Mouse (Mus musculus): ENCODE measurements at regions not wholly inside any gene's neighbourhood (a gene's known extent, or its start where the extent isn't known, plus 50 kb on each side); places are given as distances from the start of the nearest gene placed in this dataset.

GRCm38 (mm10) chr4:131206886-131207200, 262.7 kb downstream of the Matn1 start:
- no peak overlapping the region for H3K4me3 ChIP-seq (ENCODE audit: low read depth, low read length)
- H3K9me3 ChIP-seq (ENCODE audit: low read length): no peaks in the 10 kb centered on the region
- no peaks in the 10 kb centered on the region for H3K36me3 ChIP-seq (ENCODE audit: insufficient read depth)
- H3K4me2 ChIP-seq (ENCODE audit: low read depth): no peak overlapping the region
- no peak overlapping the region for H3K27ac ChIP-seq (ENCODE audit: low read depth, low read length)
- no peak overlapping the region for H3K9ac ChIP-seq
- H3K27me3 ChIP-seq (ENCODE audit: insufficient read depth, low read length): no peaks in the 10 kb centered on the region
- TF ChIP-seq CTCF (IDR thresholded peaks at IDR 0.05; ENCODE audit: low read depth): no peak
- H3K4me1 ChIP-seq (ENCODE audit: insufficient read depth): no peaks in the 10 kb centered on the region; the same call in 1 of the 2 replicates
- 28% methylated on average over 4 of the region's 4 CpGs for WGBS
- ATAC-seq (peak; percentile 66), DNase-seq (peak; percentile 60)

- TF ChIP-seq CTCF (IDR thresholded peaks at IDR 0.05; ENCODE audit: low read depth): no peak
- 27% methylated on average over 2 of the region's 2 CpGs for WGBS
- Histone ChIP-seq H3K4me2 (ENCODE audit: low read depth) (no peak overlapping the region), H3K27ac (ENCODE audit: low read depth, low read length) (no peak overlapping the region), H3K9ac (no peak overlapping the region), H3K9me3 (ENCODE audit: low read length) (no peaks in the 10 kb centered on the region), H3K4me3 (ENCODE audit: low read depth, low read length) (no peak overlapping the region), H3K4me1 (ENCODE audit: insufficient read depth) (no peaks in the 10 kb centered on the region; the same call in 1 of the 2 replicates), H3K36me3 (ENCODE audit: insufficient read depth) (no peaks in the 10 kb centered on the region), H3K27me3 (ENCODE audit: insufficient read depth, low read length) (no peaks in the 10 kb centered on the region)
- no peak for ATAC-seq
- no peak for DNase-seq
These were observed 263.1 kb downstream of the Matn1 start for GRCm38 (mm10) chr4:131207249-131207648.

GRCm38 (mm10) chr4:131208166-131208565, 264.0 kb downstream of the Matn1 start:
- no peak for DNase-seq
- H3K4me2 ChIP-seq (ENCODE audit: low read depth): no peak overlapping the region
- H3K9me3 ChIP-seq (ENCODE audit: low read length): no peaks in the 10 kb centered on the region
- ATAC-seq: no peak
- no peaks in the 10 kb centered on the region for H3K36me3 ChIP-seq (ENCODE audit: insufficient read depth)
- no peak for TF ChIP-seq CTCF (IDR thresholded peaks at IDR 0.05; ENCODE audit: low read depth)
- H3K9ac ChIP-seq: no peak overlapping the region
- 66% methylated on average over 9 of the region's 9 CpGs for WGBS
- no peaks in the 10 kb centered on the region for H3K27me3 ChIP-seq (ENCODE audit: insufficient read depth, low read length)
- no peaks in the 10 kb centered on the region; the same call in 1 of the 2 replicates for H3K4me1 ChIP-seq (ENCODE audit: insufficient read depth)
- H3K4me3 ChIP-seq (ENCODE audit: low read depth, low read length): no peak overlapping the region
- H3K27ac ChIP-seq (ENCODE audit: low read depth, low read length): no peak overlapping the region

GRCm38 (mm10) chr4:131208637-131209036, 264.5 kb downstream of the Matn1 start:
- TF ChIP-seq CTCF (IDR thresholded peaks at IDR 0.05; ENCODE audit: low read depth): no peak
- 72% methylated on average over 6 of the region's 6 CpGs for WGBS
- Histone ChIP-seq H3K4me3 (ENCODE audit: low read depth, low read length) (no peak overlapping the region), H3K4me2 (ENCODE audit: low read depth) (no peak overlapping the region), H3K9ac (no peak overlapping the region), H3K27me3 (ENCODE audit: insufficient read depth, low read length) (no peaks in the 10 kb centered on the region), H3K27ac (ENCODE audit: low read depth, low read length) (no peak overlapping the region), H3K9me3 (ENCODE audit: low read length) (no peaks in the 10 kb centered on the region), H3K4me1 (ENCODE audit: insufficient read depth) (no peaks in the 10 kb centered on the region; the same call in 1 of the 2 replicates), H3K36me3 (ENCODE audit: insufficient read depth) (no peaks in the 10 kb centered on the region)
- no peak for ATAC-seq
- DNase-seq: no peak

GRCm38 (mm10) chr4:131212711-131213110, 268.5 kb downstream of the Matn1 start:
- 64% methylated on average over 4 of the region's 4 CpGs for WGBS
- Histone ChIP-seq H3K4me2 (ENCODE audit: low read depth) (no peak overlapping the region), H3K9ac (no peak overlapping the region), H3K4me1 (ENCODE audit: insufficient read depth) (no peaks in the 10 kb centered on the region), H3K4me3 (ENCODE audit: low read depth, low read length) (no peak overlapping the region), H3K36me3 (ENCODE audit: insufficient read depth) (no peaks in the 10 kb centered on the region), H3K27ac (ENCODE audit: low read depth, low read length) (no peak overlapping the region), H3K27me3 (ENCODE audit: insufficient read depth, low read length) (no peaks in the 10 kb centered on the region), H3K9me3 (ENCODE audit: low read length) (no peaks in the 10 kb centered on the region)
- no peak for ATAC-seq
- no peak for DNase-seq
- TF ChIP-seq CTCF (IDR thresholded peaks at IDR 0.05; ENCODE audit: low read depth): no peak

GRCm38 (mm10) chr4:131215682-131216081, 271.5 kb downstream of the Matn1 start:
- 83% methylated on average over 11 of the region's 11 CpGs for WGBS
- Histone ChIP-seq H3K36me3 (ENCODE audit: insufficient read depth) (no peaks in the 10 kb centered on the region), H3K9ac (no peak overlapping the region), H3K9me3 (ENCODE audit: low read length) (no peaks in the 10 kb centered on the region), H3K4me2 (ENCODE audit: low read depth) (no peak overlapping the region), H3K4me1 (ENCODE audit: insufficient read depth) (no peaks in the 10 kb centered on the region), H3K4me3 (ENCODE audit: low read depth, low read length) (no peak overlapping the region), H3K27me3 (ENCODE audit: insufficient read depth, low read length) (no peaks in the 10 kb centered on the region), H3K27ac (ENCODE audit: low read depth, low read length) (no peak overlapping the region)
- no peak for TF ChIP-seq CTCF (IDR thresholded peaks at IDR 0.05; ENCODE audit: low read depth)
- DNase-seq (no peak), ATAC-seq (no peak)

GRCm38 (mm10) chr4:131216361-131216760, 272.2 kb downstream of the Matn1 start:
- Histone ChIP-seq H3K4me3 (ENCODE audit: low read depth, low read length) (no peak overlapping the region), H3K9me3 (ENCODE audit: low read length) (no peaks in the 10 kb centered on the region), H3K4me1 (ENCODE audit: insufficient read depth) (no peaks in the 10 kb centered on the region), H3K27ac (ENCODE audit: low read depth, low read length) (no peak overlapping the region), H3K4me2 (ENCODE audit: low read depth) (no peak overlapping the region), H3K36me3 (ENCODE audit: insufficient read depth) (no peaks in the 10 kb centered on the region), H3K9ac (no peak overlapping the region), H3K27me3 (ENCODE audit: insufficient read depth, low read length) (no peaks in the 10 kb centered on the region)
- DNase-seq: no peak
- WGBS: 83% methylated on average over 3 of the region's 3 CpGs
- no peak for ATAC-seq
- TF ChIP-seq CTCF (IDR thresholded peaks at IDR 0.05; ENCODE audit: low read depth): no peak

- H3K4me2 ChIP-seq (ENCODE audit: low read depth): no peak overlapping the region
- H3K27me3 ChIP-seq (ENCODE audit: insufficient read depth, low read length): no peaks in the 10 kb centered on the region
- ATAC-seq (no peak), DNase-seq (no peak)
- no peaks in the 10 kb centered on the region for H3K36me3 ChIP-seq (ENCODE audit: insufficient read depth)
- no peaks in the 10 kb centered on the region for H3K9me3 ChIP-seq (ENCODE audit: low read length)
- H3K9ac ChIP-seq: no peak overlapping the region
- H3K27ac ChIP-seq (ENCODE audit: low read depth, low read length): no peak overlapping the region
- H3K4me1 ChIP-seq (ENCODE audit: insufficient read depth): no peaks in the 10 kb centered on the region
- TF ChIP-seq CTCF (IDR thresholded peaks at IDR 0.05; ENCODE audit: low read depth): no peak
- WGBS: 91% methylated on average over 4 of the region's 4 CpGs
- H3K4me3 ChIP-seq (ENCODE audit: low read depth, low read length): no peak overlapping the region
These were observed 272.9 kb downstream of the Matn1 start for GRCm38 (mm10) chr4:131217083-131217482.

All from forebrain, postnatal 0 days (tissue).